Mouse (Mus musculus) forebrain, embryonic 15.5 days (tissue): Measurements from ENCODE around the gene Aco2. TPM values are rescaled to one million over a fixed set of nuclear protein-coding genes. Genes with fewer than 3 reads are reported as not detected.

Source experiments
- ATAC-seq: fragments of 200-750 bp; cut with Nextera tagmentation; replicated peaks from 2 replicates; pipeline ENCODE4 v1.8.0; 2017; ENCODE audit warnings: mild to moderate bottlenecking, moderate TSS enrichment, moderate library complexity
- H3K27ac ChIP-seq: fragments of 300-500 bp; sonication (generic); replicated peaks from 2 replicates; pipeline ENCODE4 v1.5.1; 2015; ENCODE audit warnings: mild to moderate bottlenecking, inconsistent platforms
- H3K27me3 ChIP-seq: fragments of 300-500 bp; sonication (generic); 2 replicates; pipeline ENCODE4 v1.6.1; 2015; ENCODE audit warnings: inconsistent platforms
- H3K36me3 ChIP-seq: fragments of 300-500 bp; sonication (generic); 2 replicates; pipeline ENCODE4 v1.6.1; 2015; ENCODE audit warnings: mild to moderate bottlenecking, inconsistent platforms
- H3K4me1 ChIP-seq: fragments of 300-500 bp; sonication (generic); 2 replicates; pipeline ENCODE4 v1.6.1; 2015; ENCODE audit warnings: inconsistent platforms
- H3K4me2 ChIP-seq: fragments of 300-500 bp; sonication (generic); replicated peaks from 2 replicates; pipeline ENCODE4 v1.6.1; 2015; ENCODE audit warnings: mild to moderate bottlenecking, inconsistent platforms
- H3K4me3 ChIP-seq: fragments of 300-500 bp; sonication (generic); 2 replicates; pipeline ENCODE4 v1.5.1; 2015; ENCODE audit warnings: mild to moderate bottlenecking, inconsistent platforms
- H3K9ac ChIP-seq: fragments of 300-500 bp; sonication (generic); replicated peaks from 2 replicates; pipeline ENCODE4 v1.6.1; 2015; ENCODE audit warnings: mild to moderate bottlenecking, inconsistent platforms
- H3K9me3 ChIP-seq: fragments of 300-500 bp; sonication (generic); 2 replicates; pipeline ENCODE4 v1.6.1; 2016; ENCODE audit warnings: inconsistent platforms
- WGBS: fragments of 180-500 bp; shearing (Covaris S2); methylation state at CpG from one replicate; pipeline ENCODE4 v1.1.7; 2015; ENCODE audit warnings: mixed read lengths; 5-methylcytosine and 5-hydroxymethylcytosine counted together
- polyA plus RNA-seq: library from polyadenylated mRNA; unstranded; fragments of >200 nt; fragmentation: Nextera tagmentation; extraction: Ambion mirVana; gene quantifications from 2 replicates; pipeline ENCODE4 v1.2.1, GENCODE M21; 2015

The Aco2 gene
- polyA plus RNA-seq, 1 experiment from 2014 or later: 243 TPM

DNA sequence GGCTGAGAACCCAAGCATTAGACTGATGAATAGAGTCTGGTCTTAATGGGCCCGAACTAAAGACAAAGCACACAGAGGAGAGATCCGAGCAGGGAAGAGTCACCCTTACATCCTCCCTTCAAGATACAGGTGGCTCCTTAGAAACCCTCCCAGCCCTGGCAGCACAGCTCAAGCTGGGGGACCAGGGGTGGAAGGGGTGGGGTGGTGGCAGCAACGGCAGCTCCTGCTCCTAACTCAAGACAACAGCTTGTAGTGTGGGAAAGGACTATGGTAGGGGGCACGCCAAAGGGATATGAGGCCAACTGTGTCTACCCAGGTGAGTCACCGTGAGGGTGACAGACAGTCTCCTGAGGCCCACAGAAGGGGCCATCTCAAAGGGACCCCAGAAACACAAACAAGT lies 24.2 kb upstream of the Aco2 start:
- peaks cover 35% of the 10 kb centered on the region for H3K36me3 ChIP-seq

DNA sequence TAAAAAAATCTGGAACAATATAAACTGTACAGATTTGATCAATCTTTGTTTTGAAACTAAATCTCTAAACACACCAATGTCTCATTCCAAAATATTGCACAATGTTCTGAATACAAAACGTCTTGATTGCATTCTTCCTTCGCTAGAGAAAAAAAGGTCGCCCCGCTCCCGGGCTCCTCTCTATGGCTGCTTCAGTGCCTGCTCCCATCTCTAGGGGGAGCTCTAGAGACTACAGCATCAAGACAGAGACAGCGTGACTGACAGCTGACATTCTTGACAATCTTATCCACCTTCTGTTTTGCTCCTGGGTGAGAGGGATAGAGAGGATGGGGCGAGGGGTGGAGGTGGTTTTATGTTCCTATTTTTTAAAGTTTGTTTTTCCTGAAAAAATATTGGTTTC lies 23.8 kb upstream of the Aco2 start:
- Histone ChIP-seq H3K4me1 (0 out of 2 replicates have a peak, but pooled peaks cover 2% of the 10 kb centered on the region), H3K27ac (no peak overlapping the region), H3K4me3 (no peak overlapping the region), H3K9me3 (no peaks in the 10 kb centered on the region), H3K9ac (no peak overlapping the region), H3K27me3 (no peaks in the 10 kb centered on the region), H3K4me2 (no peak overlapping the region), H3K36me3 (peaks cover 35% of the 10 kb centered on the region)
- no peak for ATAC-seq
- 33% methylated on average over 7 of the region's 7 CpGs for WGBS

More for the DNA sequence above, 24.2 kb upstream of the Aco2 start:
- 80% methylated on average over 5 of the region's 5 CpGs for WGBS
- no peak overlapping the region for H3K9ac ChIP-seq
- no peaks in the 10 kb centered on the region for H3K9me3 ChIP-seq
- no peak overlapping the region for H3K27ac ChIP-seq
- no peak overlapping the region for H3K4me2 ChIP-seq
- H3K4me1 ChIP-seq: 0 out of 2 replicates have a peak, but pooled peaks cover 2% of the 10 kb centered on the region
- H3K4me3 ChIP-seq: no peak overlapping the region
- no peak for ATAC-seq
- H3K27me3 ChIP-seq: no peaks in the 10 kb centered on the region

DNA sequence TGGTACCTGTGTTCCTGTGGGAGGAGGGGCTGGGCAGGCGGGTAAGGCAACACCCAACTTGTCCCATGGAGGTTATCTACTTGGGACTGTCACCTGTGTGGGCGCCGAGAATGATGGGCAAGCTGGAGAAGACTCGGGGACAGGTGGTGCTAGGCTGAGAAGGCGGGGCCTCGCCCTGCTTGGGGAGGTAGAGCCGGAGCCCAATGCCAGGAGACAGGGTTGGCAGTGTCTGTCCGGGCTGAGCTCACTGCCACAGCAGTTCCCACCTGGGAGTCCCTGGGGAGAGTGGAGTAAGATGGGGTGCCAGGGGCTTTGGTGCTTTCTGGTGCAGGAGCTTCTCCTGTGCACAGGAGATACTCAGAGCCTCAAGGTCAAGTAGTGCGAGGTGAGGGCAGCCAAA lies 23.0 kb upstream of the Aco2 start:
- peaks cover 35% of the 10 kb centered on the region for H3K36me3 ChIP-seq
- no peaks in the 10 kb centered on the region for H3K9me3 ChIP-seq
- ATAC-seq: no peak
- no peak overlapping the region for H3K4me3 ChIP-seq
- no peaks in the 10 kb centered on the region for H3K27me3 ChIP-seq
- WGBS: 86% methylated on average over 9 of the region's 9 CpGs
- H3K27ac ChIP-seq: no peak overlapping the region
- no peak overlapping the region for H3K4me2 ChIP-seq
- no peak overlapping the region for H3K9ac ChIP-seq
- 0 out of 2 replicates have a peak, but pooled peaks cover 2% of the 10 kb centered on the region for H3K4me1 ChIP-seq

DNA sequence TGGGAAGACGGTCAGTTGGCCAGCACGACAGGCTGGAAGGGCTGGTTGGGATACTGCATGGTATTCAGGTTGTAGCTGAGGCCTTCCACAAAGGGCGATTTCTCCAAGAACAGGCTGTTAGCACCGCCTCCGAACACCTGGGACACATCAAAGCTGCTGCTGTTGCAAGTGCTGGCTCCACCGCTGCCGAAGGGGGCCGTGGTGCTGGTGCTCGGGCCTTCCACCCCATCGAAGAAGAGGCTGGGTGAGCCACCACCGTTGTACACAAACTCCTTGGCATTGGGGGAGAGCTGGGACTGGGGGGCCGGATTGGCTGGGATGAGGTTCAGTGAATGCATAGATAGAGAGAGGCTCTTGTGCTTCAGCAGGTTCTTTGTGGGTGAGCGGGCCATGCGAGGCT lies 21.4 kb upstream of the Aco2 start:
- no peak overlapping the region for H3K4me2 ChIP-seq
- H3K4me1 ChIP-seq: peaks cover 8% of the 10 kb centered on the region; the same call in 1 of the 2 replicates
- 87% methylated on average over 14 of the region's 14 CpGs for WGBS
- H3K27ac ChIP-seq: no peak overlapping the region
- no peaks in the 10 kb centered on the region for H3K9me3 ChIP-seq
- no peak for ATAC-seq
- H3K4me3 ChIP-seq: no peak overlapping the region
- no peaks in the 10 kb centered on the region for H3K27me3 ChIP-seq
- no peak overlapping the region for H3K9ac ChIP-seq
- H3K36me3 ChIP-seq: peaks cover 35% of the 10 kb centered on the region

DNA sequence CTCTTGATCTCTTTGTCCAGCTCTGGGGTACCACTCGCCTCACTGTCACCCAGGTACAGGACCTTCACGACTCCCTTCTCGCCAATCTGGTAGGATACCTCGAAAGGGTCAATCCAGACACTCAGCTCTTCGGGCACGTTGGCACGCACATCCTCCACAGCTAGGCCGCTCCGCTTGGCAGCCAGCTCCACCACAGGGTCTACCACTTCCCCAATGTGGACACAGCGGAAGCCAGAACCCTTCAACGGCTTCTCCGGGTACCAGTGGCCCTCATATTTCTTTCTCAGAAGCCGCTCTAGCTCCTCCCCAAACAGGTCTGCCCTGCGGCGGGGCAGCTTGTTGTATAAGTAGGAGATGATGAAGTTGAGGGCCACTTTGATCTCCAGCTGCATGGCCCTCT lies 20.7 kb upstream of the Aco2 start:
- no peak for ATAC-seq
- peaks cover 35% of the 10 kb centered on the region for H3K36me3 ChIP-seq

DNA sequence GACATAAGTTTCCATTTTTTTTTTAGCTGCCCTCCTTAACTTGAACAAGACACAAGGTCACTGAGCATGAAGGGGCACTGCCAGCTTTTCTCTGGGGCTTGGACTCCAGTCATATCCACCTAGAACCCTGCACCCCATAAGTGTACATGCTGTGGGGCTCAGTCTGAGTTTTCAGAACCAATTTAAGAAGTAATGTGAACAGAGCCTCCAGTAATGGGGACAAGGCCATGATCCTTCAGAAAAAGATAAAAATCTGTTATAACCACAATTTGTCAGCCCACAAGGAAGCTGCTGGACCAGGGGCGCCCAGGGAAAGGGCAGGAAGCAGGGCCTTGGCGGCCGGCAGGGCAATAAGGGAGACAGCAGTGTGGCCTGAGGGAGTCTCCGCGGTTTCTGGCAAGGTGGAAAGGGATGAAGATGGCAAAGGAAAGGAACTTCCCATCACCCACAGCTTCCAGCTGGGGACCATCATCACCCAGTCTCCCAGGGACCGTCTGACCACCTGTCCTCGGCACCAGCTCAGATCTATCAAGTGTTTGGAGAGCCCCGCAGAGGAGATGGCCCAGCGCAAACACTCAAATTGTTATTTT lies 19.6 kb upstream of the Aco2 start:
- no peak for ATAC-seq
- Histone ChIP-seq H3K9ac (no peak overlapping the region), H3K4me2 (no peak overlapping the region), H3K27ac (no peak overlapping the region), H3K36me3 (peaks cover 35% of the 10 kb centered on the region), H3K27me3 (no peaks in the 10 kb centered on the region), H3K9me3 (no peaks in the 10 kb centered on the region), H3K4me3 (no peak overlapping the region), H3K4me1 (peaks cover 23% of the 10 kb centered on the region)
- 93% methylated on average over 9 of the region's 9 CpGs for WGBS

More for the DNA sequence above, 20.7 kb upstream of the Aco2 start:
- no peaks in the 10 kb centered on the region for H3K9me3 ChIP-seq
- peaks cover 13% of the 10 kb centered on the region for H3K4me1 ChIP-seq
- H3K4me3 ChIP-seq: no peak overlapping the region
- no peak overlapping the region for H3K27ac ChIP-seq
- 94% methylated on average over 15 of the region's 15 CpGs for WGBS
- H3K9ac ChIP-seq: no peak overlapping the region
- H3K27me3 ChIP-seq: no peaks in the 10 kb centered on the region
- H3K4me2 ChIP-seq: no peak overlapping the region

DNA sequence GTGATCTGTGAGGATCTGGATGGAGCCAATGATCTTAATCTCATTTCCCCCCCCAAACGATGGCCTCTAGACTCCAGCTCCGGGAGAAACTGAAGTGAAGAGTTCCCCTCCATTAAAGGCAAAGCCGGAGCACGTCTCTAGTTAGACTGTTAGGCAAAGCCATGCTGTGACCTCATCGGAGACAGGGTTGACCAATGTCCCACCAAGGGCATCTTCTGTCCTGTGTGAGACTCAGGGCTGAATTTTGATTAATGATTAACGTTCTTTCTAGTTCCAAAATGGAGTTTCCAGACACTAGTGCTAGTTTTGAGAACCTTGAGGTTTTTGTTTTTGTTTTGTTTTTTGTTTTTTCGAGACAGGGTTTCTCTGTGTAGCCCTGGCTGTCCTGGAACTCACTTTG lies 19.0 kb upstream of the Aco2 start:
- no peak overlapping the region for H3K4me2 ChIP-seq
- no peak overlapping the region for H3K9ac ChIP-seq
- H3K4me3 ChIP-seq: no peak overlapping the region
- peaks cover 35% of the 10 kb centered on the region for H3K36me3 ChIP-seq
- no peaks in the 10 kb centered on the region for H3K27me3 ChIP-seq
- no peaks in the 10 kb centered on the region for H3K9me3 ChIP-seq
- peaks cover 23% of the 10 kb centered on the region for H3K4me1 ChIP-seq
- no peak for ATAC-seq
- 92% methylated on average over 7 of the region's 7 CpGs for WGBS
- H3K27ac ChIP-seq: no peak overlapping the region

DNA sequence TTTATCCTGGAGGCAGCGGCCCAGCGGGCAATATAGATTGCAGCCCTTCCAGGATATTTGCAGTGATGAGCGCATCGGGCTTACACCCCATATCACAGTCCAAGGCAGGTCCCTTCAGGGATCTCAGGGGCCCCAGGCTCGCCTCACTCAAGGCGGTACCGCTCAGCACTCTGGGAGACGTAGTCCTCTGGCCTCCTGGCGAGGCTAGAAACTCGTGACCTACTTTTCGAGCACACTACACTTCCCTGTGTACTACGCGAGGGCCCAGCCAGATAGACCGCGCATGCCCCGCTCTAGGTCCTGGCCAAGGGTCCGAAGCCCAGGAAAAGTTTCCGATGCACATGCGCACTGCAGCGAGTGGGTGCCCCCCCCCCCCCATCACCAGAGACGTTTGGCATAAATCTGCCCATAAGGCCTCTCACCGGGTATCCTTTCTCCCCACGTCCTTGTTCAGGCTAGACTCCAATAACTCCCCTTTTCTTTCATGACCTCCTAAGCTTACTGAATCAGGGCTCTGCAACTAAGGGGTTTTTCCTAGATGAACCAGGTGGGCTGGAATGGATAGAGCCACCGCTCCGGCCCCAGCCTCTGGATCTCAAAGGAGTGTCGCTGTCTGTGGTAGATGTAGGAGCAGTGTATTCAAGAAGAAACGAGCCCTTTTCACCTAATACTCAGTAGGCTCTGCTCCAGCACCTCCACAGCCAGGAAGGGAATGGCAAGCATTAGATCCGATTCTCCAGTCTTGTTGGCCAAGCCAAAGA lies 15.9 kb upstream of the Aco2 start:
- peaks cover 40% of the 10 kb centered on the region for H3K4me1 ChIP-seq
- H3K9me3 ChIP-seq: no peaks in the 10 kb centered on the region
- peak overlapping the region; percentile 92 for H3K4me2 ChIP-seq
- peaks cover 11% of the 10 kb centered on the region for H3K36me3 ChIP-seq
- peak; percentile 89 for ATAC-seq
- under 1% methylated on average over 28 of the region's 28 CpGs for WGBS
- peak overlapping the region; percentile 75 for H3K9ac ChIP-seq
- peak overlapping the region; percentile 62 for H3K4me3 ChIP-seq
- H3K27ac ChIP-seq: peak overlapping the region; percentile 97
- no peaks in the 10 kb centered on the region for H3K27me3 ChIP-seq

DNA sequence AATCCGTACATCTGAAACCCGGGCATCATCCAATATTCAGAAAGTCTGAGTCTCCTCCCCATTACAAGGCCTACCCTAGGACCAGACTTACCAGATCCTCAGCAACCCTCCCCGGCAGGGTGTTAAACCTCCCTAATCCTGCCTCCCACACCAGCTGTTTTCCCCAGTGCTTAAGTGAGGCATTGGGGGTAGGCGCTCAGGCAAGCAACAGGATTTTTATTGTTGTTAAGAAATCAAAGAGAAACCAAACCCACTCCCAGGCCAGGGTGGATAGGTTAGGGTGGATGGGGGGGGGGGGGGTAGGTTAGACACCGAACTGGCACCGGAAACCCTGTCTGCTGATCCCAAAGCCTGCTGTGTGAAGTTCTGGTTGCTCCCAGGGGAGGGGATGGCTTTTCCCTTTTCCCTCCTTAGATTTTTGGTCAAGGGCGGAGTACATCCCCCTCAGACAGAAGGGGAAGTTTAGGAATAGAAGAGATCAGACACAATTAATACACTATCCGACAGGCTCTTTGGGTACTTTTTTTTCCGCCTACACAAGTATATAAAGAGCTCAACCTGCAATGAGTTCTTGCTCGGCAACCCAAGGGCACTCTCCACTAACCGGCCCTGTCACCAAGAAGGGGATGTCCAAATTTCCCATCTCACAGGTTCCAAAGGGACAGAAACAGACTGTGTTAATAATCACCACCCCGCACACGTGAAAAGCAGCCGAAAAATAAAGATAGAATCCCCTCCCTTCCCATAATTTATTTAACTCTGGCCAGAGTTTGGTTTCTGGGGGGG lies 15.0 kb upstream of the Aco2 start:
- H3K36me3 ChIP-seq: peaks cover 2% of the 10 kb centered on the region; the same call in 1 of the 2 replicates
- H3K27ac ChIP-seq: peak overlapping the region; percentile 97
- no peaks in the 10 kb centered on the region for H3K27me3 ChIP-seq
- peaks cover 40% of the 10 kb centered on the region for H3K4me1 ChIP-seq
- no peaks in the 10 kb centered on the region for H3K9me3 ChIP-seq
- H3K4me3 ChIP-seq: peak overlapping the region; percentile 62
- WGBS: under 1% methylated on average over 14 of the region's 14 CpGs
- no peak for ATAC-seq
- peak overlapping the region; percentile 75 for H3K9ac ChIP-seq
- peak overlapping the region; percentile 92 for H3K4me2 ChIP-seq

DNA sequence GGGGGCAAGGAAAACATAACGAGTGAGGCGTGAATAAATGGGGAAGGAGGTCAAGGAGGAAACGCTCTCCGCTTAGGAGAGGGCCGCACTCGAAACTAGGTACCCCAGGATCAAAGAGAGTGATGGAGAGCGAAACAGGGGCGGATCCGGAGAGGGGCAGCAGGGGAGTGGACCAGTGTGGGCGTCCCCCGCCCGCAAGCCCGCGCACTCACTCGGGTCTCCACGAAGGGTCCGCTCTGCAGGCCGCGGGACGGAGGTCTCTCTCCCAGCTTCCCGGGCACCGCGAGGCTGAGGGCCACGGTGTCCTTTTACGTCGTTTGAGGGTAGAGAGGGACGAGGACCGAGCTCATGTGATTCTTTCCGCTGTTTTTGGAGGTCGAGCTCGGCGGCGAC lies 14.4 kb upstream of the Aco2 start:
- Histone ChIP-seq H3K9ac (peak overlapping the region; percentile 75), H3K4me3 (peak overlapping the region; percentile 62), H3K36me3 (no peaks in the 10 kb centered on the region), H3K4me2 (peak overlapping the region; percentile 92), H3K27me3 (no peaks in the 10 kb centered on the region), H3K9me3 (no peaks in the 10 kb centered on the region), H3K4me1 (peaks cover 40% of the 10 kb centered on the region), H3K27ac (peak overlapping the region; percentile 97)
- ATAC-seq: no peak
- 0% methylated on average over 33 of the region's 33 CpGs for WGBS

DNA sequence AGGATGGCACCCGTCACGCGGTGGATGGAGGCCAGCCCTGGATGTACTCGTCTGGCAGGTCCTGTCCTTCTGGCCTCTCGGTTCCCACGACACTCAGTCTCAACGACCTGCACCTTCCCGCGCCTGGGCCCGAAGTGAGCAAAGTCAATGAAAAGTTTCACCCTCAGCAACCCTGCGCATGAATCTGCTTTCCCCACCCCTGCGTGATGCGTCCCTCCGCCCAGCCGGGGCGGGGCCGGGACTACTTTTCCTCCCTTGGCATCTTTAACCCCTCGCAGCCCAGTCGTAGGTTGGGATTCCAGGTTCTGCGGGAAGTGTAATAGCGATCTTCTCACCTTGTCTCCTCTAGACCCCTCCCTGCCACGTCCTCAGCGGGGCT lies 14.0 kb upstream of the Aco2 start:
- 0% methylated on average over 23 of the region's 23 CpGs for whole genome bisulfite sequencing
- H3K4me2 ChIP-seq: peak overlapping the region; percentile 92
- H3K4me1 ChIP-seq: peaks cover 40% of the 10 kb centered on the region
- peak overlapping the region; percentile 97 for H3K27ac ChIP-seq
- no peaks in the 10 kb centered on the region for H3K27me3 ChIP-seq
- peak overlapping the region; percentile 75 for H3K9ac ChIP-seq
- no peaks in the 10 kb centered on the region for H3K9me3 ChIP-seq
- peak overlapping the region; percentile 62 for H3K4me3 ChIP-seq
- ATAC-seq: no peak
- H3K36me3 ChIP-seq: no peaks in the 10 kb centered on the region
